Mouse (Mus musculus) cerebellum, adult (tissue): ENCODE results near the gene Mgst3.
"Not testable (repeated sequence)": the region's sequence is repeated elsewhere in the genome, so short reads cannot be mapped to it uniquely, and the experiment has no call there.

ENCODE experiments used
- ATAC-seq: cut with Nextera tagmentation; 2 replicates; pipeline ENCODE4 v1.9.2; 2017; ENCODE audit warnings: mild to moderate bottlenecking, moderate library complexity, mixed read lengths; ENCODE audit not compliant: insufficient number of reproducible peaks, low FRiP score, low TSS enrichment

Mgst3 gene

DNA sequence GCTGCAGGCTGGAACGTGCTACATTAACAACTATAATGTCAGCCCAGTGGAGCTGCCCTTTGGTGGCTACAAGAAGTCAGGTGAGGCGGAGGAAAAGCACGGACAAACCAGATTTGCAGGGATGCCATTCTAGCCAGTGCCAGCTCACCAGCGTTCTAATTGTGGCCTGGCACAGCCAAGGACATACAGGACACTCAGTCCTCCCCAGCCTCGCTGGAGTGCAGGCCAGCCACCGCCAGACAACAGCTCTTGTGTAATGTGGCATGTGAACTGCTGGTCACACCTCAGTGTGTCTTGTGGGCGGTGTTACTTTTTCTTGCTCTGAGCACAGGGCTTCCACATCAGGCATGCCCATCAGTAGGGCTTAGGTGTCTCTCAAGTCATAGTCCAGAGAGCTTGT is 27.8 kb downstream of the Mgst3 start:
- no peak for ATAC-seq

DNA sequence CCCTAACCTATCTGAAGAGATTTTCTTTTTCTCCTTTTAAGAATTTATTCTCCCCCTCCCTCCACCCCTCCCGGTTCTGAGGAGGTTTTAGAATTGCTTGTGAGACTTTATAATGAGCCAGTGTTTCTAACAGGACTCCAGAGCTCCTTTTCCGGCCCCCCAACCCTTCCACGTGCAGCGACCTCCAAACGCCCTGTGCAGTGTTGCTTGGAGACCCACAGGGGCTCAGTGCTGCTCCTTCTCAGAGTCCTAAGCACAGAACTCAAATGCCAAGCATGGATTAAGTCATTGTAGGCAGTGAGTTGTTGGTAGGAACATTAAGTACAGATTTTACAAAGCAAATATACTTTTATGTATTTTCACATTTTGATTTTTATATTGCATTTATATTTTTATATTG is 30.3 kb downstream of the Mgst3 start:
- ATAC-seq, result no peak

DNA sequence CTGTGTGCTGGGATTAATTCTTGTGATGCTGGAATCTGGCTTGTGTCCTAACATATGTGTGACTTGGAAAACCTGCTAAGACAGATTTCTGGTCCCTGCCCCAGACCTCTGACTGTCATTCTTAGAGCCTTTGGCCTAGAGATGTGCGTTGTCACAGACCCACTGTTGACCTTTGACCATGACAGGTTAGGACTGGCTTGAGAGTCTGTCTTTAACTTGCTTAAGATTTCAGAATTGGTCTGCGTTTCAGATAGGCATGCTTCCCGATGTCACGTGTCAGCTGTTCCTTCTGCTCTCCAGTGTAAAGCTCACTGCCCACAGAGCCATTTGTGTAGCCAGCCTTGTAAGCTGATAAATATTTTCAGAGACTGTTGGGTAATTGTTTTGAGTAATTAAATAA is 30.8 kb downstream of the Mgst3 start:
- ATAC-seq, result no peak

DNA sequence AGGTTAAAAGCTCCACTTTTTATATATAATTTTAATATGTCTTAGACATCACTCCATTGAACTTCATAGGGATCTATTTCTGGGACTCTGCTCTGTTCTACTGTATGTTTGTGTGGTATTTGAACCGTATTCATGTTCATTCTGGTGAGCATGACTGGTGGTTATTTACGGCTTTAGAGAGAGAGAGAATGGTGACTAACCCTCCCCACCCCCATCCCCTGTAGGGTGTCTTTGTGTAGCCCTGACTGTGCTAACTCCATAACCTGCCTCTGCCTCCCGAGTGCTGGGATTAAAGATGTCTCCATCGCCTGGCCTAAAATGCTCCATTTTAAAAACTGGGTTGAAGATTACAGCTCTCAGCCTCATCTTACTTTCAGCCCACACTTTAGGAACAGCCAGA is 33.4 kb downstream of the Mgst3 start:
- no peak for ATAC-seq

DNA sequence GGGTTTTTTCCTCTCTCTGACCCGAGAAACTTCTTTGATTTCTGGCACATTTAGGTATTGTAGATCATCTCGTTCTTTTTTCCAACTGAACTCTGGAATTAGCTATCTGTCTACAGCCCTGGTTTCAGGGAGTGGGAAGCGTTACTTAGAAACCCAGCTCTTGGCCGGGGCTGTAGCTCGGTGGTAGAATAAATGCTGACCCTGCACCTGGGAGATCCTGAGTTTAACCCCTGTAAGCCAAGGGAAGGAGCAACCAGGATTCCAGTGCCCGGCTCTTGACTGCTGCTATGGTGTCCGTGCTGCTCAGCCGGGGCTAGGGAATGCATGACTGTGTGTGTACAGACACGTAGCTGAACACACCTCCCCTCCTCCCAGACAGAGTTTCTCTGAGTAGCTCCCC is 34.9 kb downstream of the Mgst3 start:
- no peak for ATAC-seq

DNA sequence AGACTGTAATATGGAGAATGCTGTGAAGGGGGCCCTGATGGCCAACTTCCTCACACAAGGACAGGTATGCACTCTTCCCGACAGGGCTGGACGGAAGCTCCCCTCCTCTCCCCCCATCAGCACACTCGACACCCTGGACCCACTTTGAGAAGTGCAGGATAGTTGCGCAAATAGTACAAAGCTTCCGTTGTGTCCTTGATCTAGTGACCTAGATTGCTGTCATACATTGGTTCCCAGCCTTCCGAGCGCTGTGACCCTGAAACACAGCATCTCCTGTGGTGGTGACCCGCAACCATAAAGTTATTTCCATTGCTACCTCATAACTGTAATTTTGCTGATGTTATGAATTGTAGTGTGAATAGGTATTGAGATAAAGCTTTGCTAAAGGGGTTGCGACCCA is 36.3 kb downstream of the Mgst3 start:
- ATAC-seq, result no peak

DNA sequence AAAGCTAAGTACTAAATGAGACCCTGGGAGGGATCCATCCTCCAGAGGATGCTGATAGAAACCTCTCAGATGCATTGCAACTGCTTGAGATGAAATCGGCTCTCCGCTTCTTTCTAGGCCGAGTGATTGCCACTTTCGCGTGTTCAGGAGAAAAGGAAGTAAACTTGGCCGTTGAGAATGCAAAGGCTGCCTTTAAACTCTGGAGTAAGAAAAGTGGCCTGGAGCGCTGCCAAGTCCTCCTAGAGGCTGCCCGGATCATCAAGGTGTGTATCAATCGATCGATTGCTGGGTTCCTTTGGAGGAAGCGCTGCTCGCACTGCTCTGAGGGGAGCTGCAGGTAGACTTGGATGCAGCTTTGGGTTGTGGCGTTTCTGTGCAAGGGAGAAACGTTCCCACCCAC is 41.2 kb downstream of the Mgst3 start:
- ATAC-seq, result no peak

DNA sequence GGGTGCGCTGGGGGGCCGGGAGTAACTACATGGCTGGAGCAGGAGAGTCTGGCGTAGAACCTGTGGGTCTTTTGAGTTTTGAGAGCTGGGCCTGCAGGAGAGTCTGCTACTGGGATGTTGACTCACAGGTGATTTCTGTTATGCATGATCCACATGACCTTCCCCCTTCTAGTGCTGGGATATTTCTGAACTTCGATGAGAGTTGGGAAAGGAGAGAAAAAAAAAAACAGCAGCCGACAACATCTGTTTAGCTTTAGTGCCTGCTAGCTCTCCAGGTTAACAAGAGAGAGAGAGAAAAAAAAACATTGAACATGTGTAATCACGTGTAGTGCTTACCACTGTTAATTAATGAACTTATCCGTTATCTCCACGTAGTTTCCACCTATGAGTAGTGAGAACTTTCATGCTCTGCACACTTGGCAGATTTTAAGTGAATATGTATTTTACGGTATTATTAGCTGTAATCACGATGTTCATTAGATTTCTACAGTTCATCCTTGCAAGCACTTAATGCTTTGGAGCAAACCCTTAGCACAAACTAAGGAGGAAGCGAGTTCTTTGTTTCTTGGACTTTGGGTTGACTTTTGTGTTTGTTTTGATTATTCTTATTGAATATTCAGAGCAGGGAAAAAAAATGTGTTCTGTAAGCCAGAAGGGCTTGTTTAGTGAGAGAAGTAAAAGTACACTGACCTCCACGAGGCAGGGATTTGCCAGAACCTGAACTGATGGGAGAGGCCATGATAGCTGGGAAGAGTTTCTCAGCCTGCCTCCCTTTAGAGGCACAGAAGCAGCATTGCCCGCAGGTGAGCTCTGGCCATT is 42.8 kb downstream of the Mgst3 start:
- no peak for ATAC-seq

DNA sequence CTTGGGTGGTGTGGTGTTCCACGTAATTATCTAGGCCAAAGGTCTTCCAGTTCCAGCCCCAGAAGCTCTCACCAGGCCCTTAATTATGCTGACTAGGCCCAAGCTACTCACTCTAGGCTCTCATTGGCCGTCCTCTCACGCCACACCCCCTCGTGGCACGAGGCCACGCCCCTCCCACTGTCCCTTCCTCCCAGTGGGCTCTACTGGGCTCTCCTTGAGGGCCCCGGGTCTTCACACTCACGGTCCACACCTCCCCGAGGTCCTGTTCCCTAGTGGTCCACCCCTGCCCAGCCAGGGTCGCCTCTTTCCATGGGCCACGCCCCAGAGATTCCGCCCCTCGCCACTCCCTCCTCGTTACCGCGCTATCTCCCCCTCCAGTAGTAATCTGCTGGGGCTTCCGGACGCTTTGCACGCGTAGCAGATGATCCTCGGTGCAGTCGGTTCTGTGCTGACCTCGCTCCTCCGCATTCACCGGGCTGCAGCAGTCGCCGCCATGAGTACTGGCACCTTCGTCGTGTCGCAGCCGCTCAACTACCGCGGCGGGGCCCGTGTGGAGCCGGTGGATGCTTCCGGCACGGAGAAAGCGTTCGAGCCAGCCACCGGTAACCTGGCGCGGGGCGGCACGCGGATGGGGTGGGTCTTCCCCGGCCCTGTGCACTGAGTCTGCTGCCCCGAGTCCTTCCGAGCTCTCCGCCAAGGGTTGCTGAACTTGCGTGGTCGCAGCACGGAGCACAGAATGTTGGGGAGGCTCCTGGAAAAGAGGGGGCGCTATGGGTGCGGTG is 43.6 kb downstream of the Mgst3 start, which contains the start of gene Aldh9a1:
Aldh9a1 (plus strand) TSS at position 177 of the 782 bp plus-strand sequence.
- peak; percentile 94 for ATAC-seq

DNA sequence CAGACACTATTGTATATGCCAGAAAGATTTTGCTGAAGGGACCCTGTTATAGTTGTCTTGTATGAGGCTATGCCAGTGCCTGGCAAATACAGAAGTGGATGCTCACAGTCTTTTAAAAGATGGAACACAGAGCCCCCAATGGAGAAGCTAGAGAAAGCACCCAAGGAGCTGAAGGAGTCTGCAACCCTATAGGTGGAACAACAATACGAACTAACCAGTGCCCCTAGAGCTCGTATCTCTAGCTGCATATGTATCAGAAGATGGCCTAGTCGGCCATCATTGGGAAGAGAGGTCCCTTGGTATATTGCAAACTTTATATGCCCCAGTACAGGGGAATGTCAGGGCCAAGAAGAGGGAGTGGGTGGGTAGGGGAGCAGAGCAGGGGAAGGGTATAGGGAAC is 44.4 kb downstream of the Mgst3 start:
- not testable (repeated sequence) for ATAC-seq

DNA sequence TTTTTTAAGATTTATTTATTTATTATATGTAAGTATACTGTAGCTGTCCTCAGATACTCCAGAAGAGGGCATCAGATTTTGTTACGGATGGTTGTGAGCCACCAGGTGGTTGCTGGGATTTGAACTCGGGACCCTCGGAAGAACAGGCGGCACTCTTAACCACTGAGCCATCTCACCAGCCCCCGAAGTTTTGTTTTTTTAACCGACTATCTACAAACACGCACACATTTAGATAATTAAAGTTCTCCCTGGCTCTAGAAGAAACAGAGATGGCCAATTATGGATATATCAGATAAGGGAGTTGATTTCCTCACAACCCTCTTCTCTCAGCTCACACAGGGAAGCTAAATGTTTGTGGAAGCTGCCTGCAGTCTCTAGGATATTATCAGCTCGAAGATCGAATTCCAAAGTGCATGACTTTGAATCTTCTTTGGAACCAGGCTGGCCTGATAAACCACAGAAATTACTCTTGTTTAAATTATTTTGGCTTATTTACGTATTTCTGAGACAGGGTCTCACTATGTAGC is 47.6 kb downstream of the Mgst3 start:
- not testable (repeated sequence) for ATAC-seq

DNA sequence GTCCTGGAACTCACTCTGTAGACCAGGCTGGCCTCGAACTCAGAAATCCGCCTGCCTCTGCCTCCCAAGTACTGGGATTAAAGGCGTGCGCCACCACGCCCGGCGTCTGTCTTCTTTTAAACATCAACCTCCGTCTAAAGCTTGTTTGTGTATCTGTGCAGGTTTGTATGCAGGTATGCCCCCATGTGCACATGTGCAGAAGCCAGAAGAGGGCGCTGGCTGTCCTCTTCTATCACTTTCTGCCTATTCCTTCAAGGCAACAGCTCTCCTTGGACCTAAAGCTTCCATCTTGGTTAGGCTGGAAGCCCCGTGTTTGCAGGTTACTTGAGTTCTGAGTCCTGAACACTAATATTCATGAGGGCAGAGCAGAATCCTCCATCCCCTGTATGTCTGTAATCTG is 50.8 kb downstream of the Mgst3 start:
- ATAC-seq, result no peak

DNA sequence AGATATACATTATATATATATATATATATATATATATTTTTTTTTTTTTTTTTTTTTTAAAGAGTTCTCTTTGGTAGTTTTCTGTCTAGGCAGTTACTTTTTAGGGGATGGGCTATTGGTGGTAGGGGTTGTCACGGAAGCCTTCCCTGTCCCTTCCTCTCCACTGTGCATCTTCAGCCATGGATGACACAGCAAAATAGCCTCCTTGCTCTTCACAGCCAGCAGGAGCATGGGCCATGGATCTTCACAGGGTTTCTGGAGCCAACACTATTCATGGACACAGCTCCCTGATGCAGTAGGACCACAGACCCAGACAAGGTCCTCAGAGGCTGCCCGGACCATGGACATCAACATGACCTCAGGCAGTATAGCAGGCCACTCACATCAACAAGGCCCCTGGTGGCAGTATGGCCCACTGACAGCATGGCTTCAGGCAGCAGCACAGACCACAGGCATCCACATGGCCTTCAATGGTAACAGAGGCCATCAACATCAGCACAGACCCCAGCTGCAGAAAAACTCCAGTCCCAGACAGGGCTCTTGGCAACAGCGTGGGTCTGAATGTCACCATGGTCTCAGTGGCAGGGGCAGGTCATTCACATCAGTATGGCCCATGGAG is 52.6 kb downstream of the Mgst3 start:
- no peak for ATAC-seq

DNA sequence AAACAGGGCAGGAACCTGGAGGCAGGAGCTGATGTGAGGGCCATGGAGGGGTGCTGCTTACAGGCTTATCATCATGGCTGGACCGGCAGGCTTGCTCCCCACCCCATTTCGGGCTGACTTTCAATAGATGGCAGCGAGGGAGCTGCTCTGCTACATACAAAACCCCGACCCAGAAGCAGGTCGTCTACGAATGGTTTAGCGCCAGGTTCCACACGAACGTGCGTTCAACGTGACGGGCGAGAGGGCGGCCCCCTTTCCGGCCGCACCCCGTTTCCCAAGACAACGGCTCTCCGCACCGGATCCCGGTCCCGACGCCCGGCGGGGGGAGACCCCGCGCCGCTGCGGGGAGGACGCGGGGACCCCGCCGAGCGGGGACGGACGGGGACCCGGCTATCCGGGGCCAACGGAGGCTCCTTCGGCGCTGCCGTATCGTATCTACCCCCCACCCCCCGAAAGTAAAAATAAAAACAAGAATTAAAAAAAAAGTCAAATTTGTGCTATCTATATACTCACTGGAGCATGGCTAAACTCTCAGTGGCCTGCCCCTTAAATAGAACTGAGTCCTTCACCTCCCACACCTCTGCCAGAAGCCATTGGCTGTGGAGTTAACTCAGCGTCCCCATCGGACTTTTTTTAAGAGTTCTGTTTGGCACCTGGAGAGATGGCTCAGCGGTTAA is 53.4 kb downstream of the Mgst3 start:
- ATAC-seq, result no peak

DNA sequence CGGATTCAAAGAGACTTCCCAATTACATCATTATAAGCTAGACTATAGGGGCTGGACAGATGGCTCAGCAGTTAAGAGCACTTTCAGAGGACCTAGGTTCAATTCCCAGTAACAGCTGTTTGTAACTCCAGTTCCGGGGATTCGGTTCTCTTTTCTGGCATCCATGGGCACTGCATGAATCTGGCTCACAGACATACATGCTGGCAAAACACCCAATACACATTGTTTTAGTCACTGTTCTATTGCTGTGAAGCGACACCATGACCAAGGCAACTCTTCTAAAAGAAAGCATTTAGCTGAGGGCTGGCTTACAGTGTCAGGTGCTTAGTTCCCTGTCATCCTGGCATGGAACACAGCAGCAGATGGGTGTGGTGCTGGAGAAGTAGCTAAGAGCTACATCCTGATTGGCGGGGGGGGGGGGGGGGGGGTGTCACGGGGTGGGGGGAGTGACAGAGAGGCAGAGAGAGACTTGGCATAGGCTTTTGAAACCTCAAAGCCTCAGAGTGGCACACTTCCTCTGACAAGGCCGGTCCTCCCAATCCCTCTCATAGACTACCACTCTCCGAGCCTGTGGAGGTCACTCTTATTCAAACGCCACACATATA is 54.4 kb downstream of the Mgst3 start:
- peak; percentile 53; the same call in 1 of the 2 replicates for ATAC-seq

DNA sequence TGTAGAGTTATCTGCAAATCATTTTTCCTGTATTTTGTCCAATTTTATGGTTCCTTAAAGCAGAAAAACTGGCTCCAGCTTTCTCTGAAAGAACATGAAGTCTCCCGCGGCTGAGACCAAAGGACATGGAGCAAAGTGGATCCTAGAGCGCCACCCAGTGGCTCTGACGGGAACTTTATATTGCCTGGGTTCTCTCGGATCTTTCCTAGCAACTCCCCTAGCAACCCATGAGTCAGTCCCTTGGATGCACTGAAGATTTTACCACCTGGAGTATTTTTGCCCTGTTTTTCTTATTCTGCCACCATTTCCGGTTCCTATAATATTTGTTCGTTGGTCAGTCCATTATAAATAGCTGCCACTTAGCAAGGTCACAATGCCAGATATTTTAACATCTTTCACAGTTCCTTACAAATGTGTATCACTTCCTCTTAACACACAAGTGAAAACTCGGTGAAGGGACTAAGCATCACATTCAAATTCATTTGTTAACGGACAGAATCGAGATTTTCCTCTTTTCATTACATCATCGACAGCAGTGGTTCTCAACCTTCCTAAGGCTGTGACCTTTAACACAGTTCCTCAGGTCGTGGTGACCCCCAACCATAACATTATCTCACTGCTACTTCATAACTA is 56.1 kb downstream of the Mgst3 start:
- peak; percentile 84 for ATAC-seq

DNA sequence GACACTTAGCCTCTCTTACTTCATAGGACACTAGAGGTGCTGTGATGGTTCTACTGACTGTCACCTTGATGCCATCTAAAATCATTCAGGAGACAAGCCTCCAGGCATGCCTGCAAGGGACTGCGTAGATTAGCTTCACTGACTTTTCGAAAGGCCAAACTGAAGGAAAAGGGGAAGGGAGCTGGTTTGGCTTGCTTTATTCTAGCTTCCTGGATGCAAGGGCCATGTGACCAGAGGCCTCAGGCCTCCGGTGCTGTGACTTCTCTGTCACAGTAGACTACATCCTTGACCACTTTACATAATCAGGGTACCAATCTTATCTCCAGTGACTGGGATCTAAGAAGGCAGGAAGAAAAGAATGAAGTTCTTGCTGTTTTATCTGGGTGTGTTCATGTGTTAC is 57.2 kb downstream of the Mgst3 start:
- ATAC-seq, result no peak

DNA sequence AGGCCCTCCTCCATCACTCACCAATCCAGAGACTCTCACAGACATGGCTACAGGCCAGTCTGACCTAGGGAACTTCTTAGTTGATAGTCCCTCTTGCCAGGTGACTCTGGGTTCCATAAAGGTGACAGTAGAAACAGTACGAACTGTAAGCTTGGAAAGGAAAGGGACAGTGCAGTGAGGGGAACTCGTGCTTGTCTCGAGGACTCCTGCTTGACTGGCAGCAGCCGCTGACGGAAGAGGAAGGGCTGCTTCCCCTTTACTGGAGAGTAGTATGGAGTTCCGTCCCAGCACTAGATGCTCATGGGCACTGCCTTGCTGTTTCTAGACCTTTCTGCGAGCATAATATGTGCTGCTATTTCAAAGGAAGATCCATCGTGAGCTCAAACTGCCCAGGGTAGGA is 62.5 kb downstream of the Mgst3 start:
- ATAC-seq, result no peak

DNA sequence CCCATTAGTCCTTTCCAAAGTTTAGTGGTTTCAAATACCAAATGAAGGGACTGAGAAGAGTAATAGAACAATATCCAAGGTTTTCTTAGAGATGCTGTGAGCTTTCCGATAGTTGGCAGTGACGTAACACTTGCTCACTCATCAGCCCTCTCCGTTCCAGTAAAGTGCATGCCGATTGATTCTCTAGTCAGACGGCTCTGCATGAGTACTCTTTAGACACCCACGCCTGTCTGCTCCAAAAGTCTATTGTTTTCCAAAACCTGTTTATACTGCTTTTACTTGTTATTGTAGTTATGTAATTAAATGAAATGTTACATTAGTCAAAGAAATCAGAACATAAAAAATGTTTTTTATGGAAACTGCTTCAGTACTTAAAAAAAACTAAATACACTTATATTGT is 64.9 kb downstream of the Mgst3 start:
- ATAC-seq, result no peak
